Mouse (Mus musculus) ES-E14 (cell line): Measurements from ENCODE around the gene Morn1.

Source experiments
- CHD2 ChIP-seq: IDR thresholded peaks from 2 replicates; pipeline ENCODE4 v1.6.1; 2014; ENCODE audit warnings: mild to moderate bottlenecking, low read depth, low read length, inconsistent platforms
- HCFC1 ChIP-seq: IDR thresholded peaks from 2 replicates; pipeline ENCODE4 v1.6.1; 2012; ENCODE audit warnings: low read length, inconsistent platforms, borderline replicate concordance; ENCODE audit not compliant: insufficient read depth
- MAFK ChIP-seq: IDR thresholded peaks from 2 replicates; pipeline ENCODE4 v1.6.1; 2014; ENCODE audit warnings: mild to moderate bottlenecking, low read depth, low read length, inconsistent platforms; ENCODE audit not compliant: insufficient read depth
- ZC3H11A ChIP-seq: IDR thresholded peaks from 2 replicates; pipeline ENCODE4 v1.6.1; 2012; ENCODE audit warnings: low read depth, mild to moderate bottlenecking, inconsistent platforms, low read length, borderline replicate concordance
- ZNF384 ChIP-seq: IDR thresholded peaks from 2 replicates; pipeline ENCODE4 v1.6.1; 2012; ENCODE audit warnings: low read depth, low read length, inconsistent platforms

DNA sequence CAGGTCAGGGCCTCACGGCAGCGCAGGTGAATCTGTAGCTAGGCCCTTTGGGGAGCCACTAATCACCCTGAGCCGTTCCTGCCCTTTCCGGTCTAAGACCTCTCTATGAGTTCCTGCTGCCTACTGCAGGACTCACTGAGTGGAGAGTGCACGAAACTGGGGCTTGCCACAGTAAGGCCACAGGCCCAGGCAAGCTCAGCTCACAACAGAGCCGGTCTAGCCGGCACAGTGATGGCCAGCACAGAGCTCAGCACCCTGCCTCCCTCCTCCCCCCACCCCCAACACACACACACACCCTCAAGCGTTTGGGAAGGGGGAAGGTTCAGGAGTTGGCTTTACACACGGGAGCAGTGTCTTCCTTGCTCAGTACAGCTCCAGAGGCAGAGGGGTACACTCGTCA lies 28.1 kb upstream of the Morn1 start:
- TF ChIP-seq ZC3H11A (no peak), MAFK (no peak), CHD2 (no peak), ZNF384 (no peak), HCFC1 (no peak)
